Mouse (Mus musculus) C2C12 (cell line): ENCODE results near the gene Ercc4.

Source experiments
- CEBPB ChIP-seq: IDR thresholded peaks from one replicate; pipeline ENCODE4 v1.6.1; 2011; ENCODE audit warnings: low read depth, mild to moderate bottlenecking, control low read depth, moderate library complexity
- CTCF ChIP-seq: IDR thresholded peaks from one replicate; pipeline ENCODE4 v1.5.1; 2011; ENCODE audit not compliant: control insufficient read depth, insufficient read depth, insufficient read length
- FOSL1 ChIP-seq: IDR thresholded peaks from one replicate; pipeline ENCODE4 v1.8.0; 2011; ENCODE audit warnings: mild to moderate bottlenecking, low read length; ENCODE audit not compliant: poor library complexity, insufficient read depth, severe bottlenecking
- MAX ChIP-seq: IDR thresholded peaks from one replicate; pipeline ENCODE4 v1.6.1; 2011; ENCODE audit warnings: mild to moderate bottlenecking, control low read depth
- USF1 ChIP-seq: IDR thresholded peaks from one replicate; pipeline ENCODE4 v1.6.1; 2011; ENCODE audit warnings: low read depth, mild to moderate bottlenecking, control low read depth, moderate library complexity

- no peak for TF ChIP-seq USF1
- no peak for TF ChIP-seq CTCF
- no peak for TF ChIP-seq MAX
- TF ChIP-seq FOSL1 = no peak
- no peak for TF ChIP-seq CEBPB
These were observed 73.0 kb downstream of the Ercc4 start for GRCm38 (mm10) chr16:13182526-13182925.
